Mouse (Mus musculus) lung, postnatal 0 days (tissue): ENCODE measurements at regions not wholly inside any gene's neighbourhood (a gene's known extent, or its start where the extent isn't known, plus 50 kb on each side); places are given as distances from the start of the nearest gene placed in this dataset.

Source experiments
- ATAC-seq: fragments of 200-750 bp; cut with Nextera tagmentation; 2 replicates; pipeline ENCODE4 v1.8.0; 2017; ENCODE audit warnings: moderate library complexity
- DNase-seq: peaks from one replicate; pipeline ENCODE4 v3.0.0-alpha.2; 2016; ENCODE audit warnings: low spot score
- H3K27ac ChIP-seq: fragments of 300-500 bp; sonication (generic); 2 replicates; pipeline ENCODE4 v1.5.1; 2014; ENCODE audit warnings: antibody characterized with exemption, mild to moderate bottlenecking, low read length, mixed read lengths
- H3K27me3 ChIP-seq: fragments of 300-500 bp; sonication (generic); replicated peaks from 2 replicates; pipeline ENCODE4 v1.6.1; 2014; ENCODE audit warnings: low read length, mixed read lengths; ENCODE audit not compliant: insufficient read depth
- H3K36me3 ChIP-seq: fragments of 300-500 bp; sonication (generic); 2 replicates; pipeline ENCODE4 v1.6.1; 2014; ENCODE audit warnings: low read length, mixed read lengths; ENCODE audit not compliant: insufficient read depth
- H3K4me1 ChIP-seq: fragments of 300-500 bp; sonication (generic); 2 replicates; pipeline ENCODE4 v1.6.1; 2014; ENCODE audit warnings: antibody characterized with exemption, low read depth, low read length, mixed read lengths; ENCODE audit not compliant: insufficient read depth
- H3K4me2 ChIP-seq: fragments of 300-500 bp; sonication (generic); replicated peaks from 2 replicates; pipeline ENCODE4 v1.6.1; 2014; ENCODE audit warnings: low read depth, mild to moderate bottlenecking, low read length, moderate library complexity, mixed read lengths
- H3K4me3 ChIP-seq: fragments of 300-500 bp; sonication (generic); 2 replicates; pipeline ENCODE4 v1.5.1; 2014; ENCODE audit warnings: low read depth, low read length
- H3K9ac ChIP-seq: fragments of 300-500 bp; sonication (generic); replicated peaks from 2 replicates; pipeline ENCODE4 v1.6.1; 2014; ENCODE audit warnings: low read depth, mild to moderate bottlenecking
- H3K9me3 ChIP-seq: fragments of 300-500 bp; sonication (generic); 2 replicates; pipeline ENCODE4 v1.6.1; 2016; ENCODE audit warnings: low read length, mixed read lengths
- CTCF ChIP-seq: IDR thresholded peaks from 2 replicates; pipeline ENCODE4 v1.5.1; 2016; ENCODE audit warnings: antibody characterized with exemption, mild to moderate bottlenecking
- EP300 ChIP-seq: IDR thresholded peaks from 2 replicates; pipeline ENCODE4 v1.6.1; 2016; ENCODE audit warnings: antibody characterized with exemption, mild to moderate bottlenecking, control low read depth
- WGBS: fragments of 180-500 bp; shearing (Covaris S2); extraction: QIAGEN DNeasy Blood & Tissue Kit; methylation state at CpG from one replicate; pipeline ENCODE4 v1.1.7; 2014; 5-methylcytosine and 5-hydroxymethylcytosine counted together

- DNase-seq (no peak), ATAC-seq (no peak)
- H3K4me3 ChIP-seq: no peak overlapping the region
- no peak overlapping the region for H3K9ac ChIP-seq
- TF ChIP-seq CTCF (no peak), EP300 (no peak)
- no peaks in the 10 kb centered on the region for H3K9me3 ChIP-seq
- H3K4me2 ChIP-seq: no peak overlapping the region
- H3K36me3 ChIP-seq: no peaks in the 10 kb centered on the region
- H3K4me1 ChIP-seq: no peaks in the 10 kb centered on the region
- H3K27me3 ChIP-seq: no peaks in the 10 kb centered on the region
- 56% methylated on average over 3 of the region's 3 CpGs for WGBS
- H3K27ac ChIP-seq: no peak overlapping the region
Observed at GRCm38 (mm10) chr10:41004753-41005152, 67.3 kb downstream of the Gpr6 start.

GRCm38 (mm10) chr10:41004044-41004689 is 67.9 kb downstream of the Gpr6 start:
- DNase-seq (peak; percentile 96), ATAC-seq (peak; percentile 89)
- Histone ChIP-seq H3K9ac (no peak overlapping the region), H3K36me3 (no peaks in the 10 kb centered on the region), H3K4me3 (no peak overlapping the region), H3K9me3 (no peaks in the 10 kb centered on the region), H3K27ac (no peak overlapping the region), H3K4me1 (no peaks in the 10 kb centered on the region), H3K4me2 (no peak overlapping the region), H3K27me3 (no peaks in the 10 kb centered on the region)
- WGBS: 29% methylated on average over 7 of the region's 7 CpGs
- TF ChIP-seq CTCF (peak; percentile 92), EP300 (no peak)

DNA sequence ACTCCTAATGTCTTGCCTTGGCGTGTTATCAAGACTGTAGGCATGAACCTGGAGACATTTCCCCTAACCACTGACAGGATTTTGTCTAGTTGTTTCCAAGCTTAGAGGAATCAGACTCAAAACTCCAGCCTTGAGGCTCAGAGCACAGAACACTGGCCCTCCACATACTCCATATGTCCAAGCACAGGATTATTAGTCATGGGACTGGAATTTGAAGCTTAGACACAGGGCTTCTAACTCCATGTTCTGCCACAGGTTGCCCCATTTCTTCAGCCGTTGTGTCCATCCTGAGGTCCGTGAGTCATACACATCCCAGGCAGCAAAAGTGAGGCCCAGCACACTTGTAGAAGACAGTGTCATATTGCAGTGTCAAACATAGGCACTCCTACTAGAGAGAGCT is 68.9 kb downstream of the Gpr6 start:
- DNase-seq: no peak
- Histone ChIP-seq H3K36me3 (no peaks in the 10 kb centered on the region), H3K9me3 (no peaks in the 10 kb centered on the region), H3K4me1 (no peaks in the 10 kb centered on the region), H3K27ac (no peak overlapping the region), H3K4me3 (no peak overlapping the region), H3K27me3 (no peaks in the 10 kb centered on the region), H3K4me2 (no peak overlapping the region), H3K9ac (no peak overlapping the region)
- WGBS: 67% methylated on average over 3 of the region's 3 CpGs
- ATAC-seq: no peak
- TF ChIP-seq EP300 (no peak), CTCF (no peak)

- no peak for TF ChIP-seq CTCF
- TF ChIP-seq EP300: no peak
- Histone ChIP-seq H3K4me3 (no peak overlapping the region), H3K9me3 (no peaks in the 10 kb centered on the region), H3K27ac (no peak overlapping the region), H3K4me2 (no peak overlapping the region), H3K36me3 (no peaks in the 10 kb centered on the region), H3K4me1 (no peaks in the 10 kb centered on the region), H3K9ac (no peak overlapping the region), H3K27me3 (no peaks in the 10 kb centered on the region)
- DNase-seq (no peak), ATAC-seq (no peak)
- WGBS: 78% methylated on average over 4 of the region's 4 CpGs
Observed at GRCm38 (mm10) chr10:41000965-41001364, 71.1 kb downstream of the Gpr6 start.

DNA sequence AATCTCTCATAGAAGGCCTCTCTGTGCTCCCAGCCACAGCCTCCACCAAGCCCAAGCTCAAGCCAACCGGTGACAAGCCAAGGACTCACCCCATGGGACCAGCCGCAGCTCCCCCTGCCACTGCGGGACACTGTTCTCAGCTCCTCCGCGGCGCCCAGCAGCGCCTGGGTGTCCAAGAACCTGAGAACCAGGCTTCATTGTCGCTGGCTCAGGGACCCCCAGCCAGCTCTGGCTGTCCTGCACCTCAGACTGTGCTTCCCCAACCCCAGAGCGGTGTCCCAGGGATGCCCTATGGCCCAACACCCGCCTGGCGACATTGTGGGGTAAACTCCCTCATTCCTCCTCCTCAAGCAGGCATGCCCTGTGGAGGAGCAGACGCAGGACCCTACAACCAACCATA is 72.6 kb downstream of the Gpr6 start:
- Histone ChIP-seq H3K27ac (no peak overlapping the region), H3K4me3 (no peak overlapping the region), H3K9ac (no peak overlapping the region), H3K27me3 (no peaks in the 10 kb centered on the region), H3K36me3 (no peaks in the 10 kb centered on the region), H3K4me2 (no peak overlapping the region), H3K4me1 (no peaks in the 10 kb centered on the region), H3K9me3 (no peaks in the 10 kb centered on the region)
- no peak for ATAC-seq
- DNase-seq: no peak
- WGBS: 75% methylated on average over 12 of the region's 12 CpGs
- TF ChIP-seq CTCF: no peak
- TF ChIP-seq EP300: no peak

- 88% methylated on average over 11 of the region's 11 CpGs for WGBS
- no peaks in the 10 kb centered on the region for H3K27me3 ChIP-seq
- H3K4me2 ChIP-seq: no peak overlapping the region
- no peaks in the 10 kb centered on the region for H3K9me3 ChIP-seq
- H3K4me1 ChIP-seq: no peaks in the 10 kb centered on the region
- H3K36me3 ChIP-seq: no peaks in the 10 kb centered on the region
- H3K4me3 ChIP-seq: no peak overlapping the region
- H3K27ac ChIP-seq: no peak overlapping the region
- TF ChIP-seq EP300 (no peak), CTCF (no peak)
- ATAC-seq: no peak
- DNase-seq: no peak
- H3K9ac ChIP-seq: no peak overlapping the region
Observed at GRCm38 (mm10) chr10:40998799-40999198, 73.3 kb downstream of the Gpr6 start.

GRCm38 (mm10) chr10:40998330-40998729 is 73.8 kb downstream of the Gpr6 start:
- Histone ChIP-seq H3K4me3 (no peak overlapping the region), H3K4me2 (no peak overlapping the region), H3K9me3 (no peaks in the 10 kb centered on the region), H3K36me3 (no peaks in the 10 kb centered on the region), H3K9ac (no peak overlapping the region), H3K4me1 (no peaks in the 10 kb centered on the region), H3K27ac (no peak overlapping the region), H3K27me3 (no peaks in the 10 kb centered on the region)
- WGBS: 43% methylated on average over 7 of the region's 7 CpGs
- DNase-seq: no peak
- no peak for ATAC-seq
- no peak for TF ChIP-seq EP300
